Comparison of ENCODE assay signal across 24 mouse cellular contexts in genomic region chr16:78296114-78296513, GRCm38 (mm10). TPM values are rescaled to one million over a fixed set of nuclear protein-coding genes. Genes with fewer than 3 reads are reported as not detected.
DNase-seq lines count a peak whose midpoint lies in the region; ATAC-seq and TF ChIP-seq lines count a peak whose summit lies in the region.
"Had no signal": no experiment of that assay in that cellular context is flagged by ENCODE, and none has a peak within 500 bp of the region (broad histone marks: within the 10 kb centered on the region; RNA-seq: fewer than 3 reads in every experiment).

No protein-coding gene starts in this region.

- H3K4me1 ChIP-seq in hindbrain, embryonic 10.5 days (replicated peaks) = peaks cover 16% of the 10 kb centered on the region; the same call in 1 of the 2 replicates
- H3K4me1 ChIP-seq in hindbrain, postnatal 0 days (ENCODE audit: insufficient read depth, low read length) = no peaks in the 10 kb centered on the region
- H3K4me1 ChIP-seq in bone marrow, adult 2 months (ENCODE audit: control insufficient read depth, insufficient read depth, low read length) = no peaks in the 10 kb centered on the region; the same call in 1 of the 2 replicates
- H3K4me1 ChIP-seq in liver, embryonic 16.5 days (ENCODE audit: control insufficient read depth, low read depth, low read length) = no peaks in the 10 kb centered on the region; the same call in none of the 2 replicates
- no peaks in the 10 kb centered on the region for H3K4me1 ChIP-seq in kidney, embryonic 16.5 days (ENCODE audit: insufficient read depth, low read length)

- WGBS in hindbrain, embryonic 10.5 days = 73% methylated on average over 9 of the region's 9 CpGs
- 65% methylated on average over 9 of the region's 9 CpGs for WGBS in hindbrain, postnatal 0 days
- WGBS in bone marrow, adult 2 months = 60% methylated on average over 9 of the region's 9 CpGs
- whole genome bisulfite sequencing in liver, embryonic 16.5 days (ENCODE audit: insufficient replicate concordance) = 53% methylated on average over 9 of the region's 9 CpGs
- 60% methylated on average over 9 of the region's 9 CpGs for WGBS in kidney, embryonic 16.5 days

- no peak overlapping the region for H3K4me3 ChIP-seq in hindbrain, embryonic 10.5 days
- H3K4me3 ChIP-seq in hindbrain, postnatal 0 days (ENCODE audit: low read length) = no peak overlapping the region
- H3K4me3 ChIP-seq in bone marrow, adult 2 months (replicated peaks; ENCODE audit: control insufficient read depth, low read depth, low read length) = no peak overlapping the region
- no peak overlapping the region for H3K4me3 ChIP-seq in liver, embryonic 16.5 days (ENCODE audit: low read depth, low read length)
- H3K4me3 ChIP-seq in kidney, embryonic 16.5 days (ENCODE audit: low read length) = no peak overlapping the region
- H3K4me3 ChIP-seq: embryonic facial prominence, embryonic 10.5 days; forebrain, embryonic 12.5 days; hindbrain, embryonic 12.5 days; midbrain, embryonic 10.5 days; neural tube, embryonic 13.5 days had no signal

- TF ChIP-seq POLR2A in bone marrow, adult 2 months (IDR thresholded peaks at IDR 0.05; ENCODE audit: borderline replicate concordance, control insufficient read depth, low read depth, low read length) = no peak

- no peak overlapping the region for H3K9ac ChIP-seq in hindbrain, postnatal 0 days (replicated peaks; ENCODE audit: low read length)
- H3K9ac ChIP-seq in liver, embryonic 16.5 days (ENCODE audit: low read depth, low read length) = no peak overlapping the region
- H3K9ac ChIP-seq in kidney, embryonic 16.5 days (replicated peaks; ENCODE audit: low read length) = no peak overlapping the region
- H3K9ac ChIP-seq: forebrain, embryonic 12.5 days; hindbrain, embryonic 12.5 days; neural tube, embryonic 13.5 days had no signal

- no peaks in the 10 kb centered on the region for H3K9me3 ChIP-seq in hindbrain, embryonic 10.5 days
- H3K9me3 ChIP-seq in hindbrain, postnatal 0 days (ENCODE audit: low read length) = no peaks in the 10 kb centered on the region
- no peaks in the 10 kb centered on the region for H3K9me3 ChIP-seq in liver, embryonic 16.5 days (replicated peaks; ENCODE audit: control insufficient read depth, low read length)
- no peaks in the 10 kb centered on the region for H3K9me3 ChIP-seq in kidney, embryonic 16.5 days (ENCODE audit: low read length)
- H3K9me3 ChIP-seq: embryonic facial prominence, embryonic 10.5 days; forebrain, embryonic 12.5 days; hindbrain, embryonic 12.5 days; midbrain, embryonic 10.5 days; neural tube, embryonic 13.5 days had no signal

- H3K4me2 ChIP-seq in hindbrain, postnatal 0 days (ENCODE audit: low read depth, low read length) = no peak overlapping the region
- no peak overlapping the region for H3K4me2 ChIP-seq in liver, embryonic 16.5 days (ENCODE audit: low read depth, low read length)
- no peak overlapping the region for H3K4me2 ChIP-seq in kidney, embryonic 16.5 days (replicated peaks; ENCODE audit: low read depth, low read length)
- H3K4me2 ChIP-seq: forebrain, embryonic 12.5 days; heart, embryonic 11.5 days; hindbrain, embryonic 12.5 days; neural tube, embryonic 13.5 days had no signal

- 0 out of 2 replicates have a peak overlapping the region, but pooled peaks have one; percentile 23 for H3K27ac ChIP-seq in hindbrain, embryonic 10.5 days
- H3K27ac ChIP-seq in hindbrain, postnatal 0 days = no peak overlapping the region
- H3K27ac ChIP-seq in bone marrow, adult 2 months (ENCODE audit: control insufficient read depth, insufficient read depth, low read depth, low read length, poor library complexity) = 0 out of 2 replicates have a peak overlapping the region, but pooled peaks have one; percentile 36
- no peak overlapping the region for H3K27ac ChIP-seq in liver, embryonic 16.5 days (ENCODE audit: low read length)
- no peak overlapping the region for H3K27ac ChIP-seq in kidney, embryonic 16.5 days (ENCODE audit: low read length)
- H3K27ac ChIP-seq: embryonic facial prominence, embryonic 10.5 days; forebrain, embryonic 12.5 days; hindbrain, embryonic 12.5 days; neural tube, embryonic 13.5 days had no signal

- H3K36me3 ChIP-seq in hindbrain, embryonic 10.5 days = no peaks in the 10 kb centered on the region
- H3K36me3 ChIP-seq in hindbrain, postnatal 0 days (ENCODE audit: insufficient read depth, low read length) = no peaks in the 10 kb centered on the region
- no peaks in the 10 kb centered on the region for H3K36me3 ChIP-seq in liver, embryonic 16.5 days (ENCODE audit: control insufficient read depth, insufficient read depth)
- H3K36me3 ChIP-seq in kidney, embryonic 16.5 days (ENCODE audit: insufficient read depth, low read length) = no peaks in the 10 kb centered on the region
- H3K36me3 ChIP-seq: embryonic facial prominence, embryonic 10.5 days; forebrain, embryonic 12.5 days; hindbrain, embryonic 12.5 days; midbrain, embryonic 10.5 days; neural tube, embryonic 13.5 days had no signal

- ATAC-seq in hindbrain, postnatal 0 days = no peak
- ATAC-seq in liver, embryonic 16.5 days (ENCODE audit: low read depth) = peak; percentile 78
- ATAC-seq in frontal cortex, adult (ENCODE audit: low TSS enrichment) = no peak
- ATAC-seq in kidney, embryonic 16.5 days (ENCODE audit: low FRiP score, low TSS enrichment) = no peak
- ATAC-seq: inflammation-experienced regulatory T-cells, adult 6 months had no signal

- H3K27me3 ChIP-seq in hindbrain, embryonic 10.5 days (ENCODE audit: insufficient read depth, poor library complexity, severe bottlenecking) = 0 out of 2 replicates have a peak, but pooled peaks cover 6% of the 10 kb centered on the region
- H3K27me3 ChIP-seq in hindbrain, postnatal 0 days (ENCODE audit: insufficient read depth, low read length) = no peaks in the 10 kb centered on the region
- H3K27me3 ChIP-seq in liver, embryonic 16.5 days (ENCODE audit: control insufficient read depth, insufficient read depth, low read depth, low read length) = peaks cover 3% of the 10 kb centered on the region
- H3K27me3 ChIP-seq in kidney, embryonic 16.5 days (ENCODE audit: insufficient read depth, low read length) = 0 out of 2 replicates have a peak, but pooled peaks cover 2% of the 10 kb centered on the region
- H3K27me3 ChIP-seq: forebrain, embryonic 12.5 days; hindbrain, embryonic 12.5 days; neural tube, embryonic 13.5 days had no signal

- no peak for TF ChIP-seq CTCF in hindbrain, postnatal 0 days (IDR thresholded peaks at IDR 0.05; ENCODE audit: low read depth)
- no peak for TF ChIP-seq CTCF in bone marrow, adult 2 months (IDR thresholded peaks at IDR 0.05; ENCODE audit: control insufficient read depth, insufficient read depth, low read length)

- no peak for DNase-seq in hindbrain, embryonic 10.5 days (ENCODE audit: low spot score)
- DNase-seq in hindbrain, postnatal 0 days (ENCODE audit: low spot score) = no peak
- peak; percentile 72 for DNase-seq in adrenal gland, adult 8-10 months
- DNase-seq in retina, embryonic 14.5 days (ENCODE audit: low spot score) = no peak
- DNase-seq: cerebellum, adult 2 months; gastrocnemius, postnatal 36 days; heart, postnatal 10 days; kidney, adult 2 months; kidney, postnatal 36 days; right cerebral cortex, postnatal 14 days; thymus, adult 18-20 months had no signal

RNA-seq across cellular contexts. Expression of gene Cxadr, which starts 5.2 kb away (rescaled TPM):
- polyA plus RNA-seq in hindbrain, embryonic 10.5 days (2016; fragmentation: Nextera tagmentation; extraction: Ambion mirVana) = 48.3 and 58.4 TPM in 2 replicates
- total RNA-seq in hindbrain, postnatal 0 days (2014; rRNA removed) = 265 and 272 TPM in 2 replicates
- 116 and 133 TPM in 2 replicates for polyA plus RNA-seq in hindbrain, postnatal 0 days (2015; fragmentation: Nextera tagmentation; extraction: Ambion mirVana)
- total RNA-seq in adrenal gland, adult 8-10 months (2022) = 10 to 100 TPM in 2 of 4 experiments, 1 to 10 TPM in 2; 2.0 to 18.4 (median 9.3) TPM
- polyA plus RNA-seq in bone marrow, adult 2 months (2011; ENCODE audit: insufficient read depth, insufficient read length, low replicate concordance, missing spikeins) = 1.8 TPM in 1 of 2 replicates, not detected in the other
- polyA plus RNA-seq in liver, embryonic 16.5 days (2015; fragmentation: Nextera tagmentation; extraction: Ambion mirVana) = 21.3 and 23.2 TPM in 2 replicates
- polyA plus RNA-seq in kidney, embryonic 16.5 days (2015; fragmentation: Nextera tagmentation; extraction: Ambion mirVana) = 37.2 and 39.3 TPM in 2 replicates
- total RNA-seq: CH12.LX, MEL had no signal

Comparison
In these comparisons a context has a peak if more than half of its experiments do, and no peak if none do; other contexts are left out.
1. H3K27ac ChIP-seq: peak in hindbrain, embryonic 10.5 days (single experiment) and bone marrow, adult 2 months (single experiment); none in hindbrain, postnatal 0 days (single experiment), liver, embryonic 16.5 days (single experiment) and kidney, embryonic 16.5 days (single experiment).